8 mouse cellular contexts compared by ENCODE assay signal in genomic region chr19:5745756-5746710, GRCm38 (mm10). TPM values are rescaled to one million over a fixed set of nuclear protein-coding genes. Genes with fewer than 3 reads are reported as not detected.
DNase-seq lines count a peak whose midpoint lies in the region; ATAC-seq and TF ChIP-seq lines count a peak whose summit lies in the region.

No protein-coding gene starts in this region.

- peaks cover 96% of the 10 kb centered on the region for H3K27me3 ChIP-seq in heart, embryonic 10.5 days (ENCODE audit: insufficient read depth, poor library complexity, severe bottlenecking)
- peaks cover 92% of the 10 kb centered on the region for H3K27me3 ChIP-seq in G1E (ENCODE audit: insufficient read depth, low read length)
- H3K27me3 ChIP-seq in forebrain, postnatal 0 days (ENCODE audit: insufficient read depth, low read length): no peaks in the 10 kb centered on the region

- no peak for DNase-seq in heart, embryonic 10.5 days (ENCODE audit: low spot score)
- DNase-seq in heart, adult 18-20 months: no peak
- DNase-seq in G1E (ENCODE audit: low spot score): no peak
- peak; percentile 65 for DNase-seq in forebrain, postnatal 0 days
- peak; percentile 51 for DNase-seq in lung, postnatal 10 days
- no peak for DNase-seq in layer of hippocampus, adult 9-11 months

- H3K9ac ChIP-seq in forebrain, postnatal 0 days: peak overlapping the region; percentile 33

- H3K4me1 ChIP-seq in heart, embryonic 10.5 days: peaks cover 55% of the 10 kb centered on the region
- peaks cover 26% of the 10 kb centered on the region for H3K4me1 ChIP-seq in G1E (ENCODE audit: insufficient read depth, low read depth, low read length)
- H3K4me1 ChIP-seq in forebrain, postnatal 0 days (ENCODE audit: insufficient read depth): peaks cover 21% of the 10 kb centered on the region; the same call in 1 of the 2 replicates

- no peaks in the 10 kb centered on the region for H3K9me3 ChIP-seq in heart, embryonic 10.5 days
- H3K9me3 ChIP-seq in G1E (replicated peaks): no peaks in the 10 kb centered on the region
- H3K9me3 ChIP-seq in forebrain, postnatal 0 days (ENCODE audit: low read length): no peaks in the 10 kb centered on the region

- 8% methylated on average over 35 of the region's 36 CpGs for WGBS in heart, embryonic 10.5 days
- 9% methylated on average over 36 of the region's 36 CpGs for WGBS in forebrain, postnatal 0 days

- ATAC-seq in G1E (ENCODE audit: extremely low read depth, insufficient number of reproducible peaks, low FRiP score, poor library complexity, severe bottlenecking): no peak
- peak; percentile 73 for ATAC-seq in forebrain, postnatal 0 days
- ATAC-seq in granulocyte monocyte progenitor cell, adult 5-6 weeks (replicated peaks; ENCODE audit: poor library complexity, severe bottlenecking): no peak; the same call in 1 of the 2 replicates
- no peak for ATAC-seq in erythroblast, adult 5-6 weeks (replicated peaks; ENCODE audit: low FRiP score, poor library complexity, severe bottlenecking)

- no peaks in the 10 kb centered on the region for H3K36me3 ChIP-seq in heart, embryonic 10.5 days
- no peaks in the 10 kb centered on the region for H3K36me3 ChIP-seq in G1E (replicated peaks)
- H3K36me3 ChIP-seq in forebrain, postnatal 0 days (ENCODE audit: insufficient read depth): no peaks in the 10 kb centered on the region; the same call in 1 of the 2 replicates

- peak overlapping the region; percentile 46 for H3K4me2 ChIP-seq in forebrain, postnatal 0 days (ENCODE audit: low read depth)

- H3K4me3 ChIP-seq in heart, embryonic 10.5 days: peak overlapping the region; percentile 55
- H3K4me3 ChIP-seq in G1E (ENCODE audit: low read depth, low read length): peak overlapping the region; percentile 21; the same call in 1 of the 2 replicates
- peak overlapping the region; percentile 26 for H3K4me3 ChIP-seq in forebrain, postnatal 0 days (ENCODE audit: low read depth, low read length)

- peak overlapping the region; percentile 70 for H3K27ac ChIP-seq in heart, embryonic 10.5 days
- peak overlapping the region; percentile 35; the same call in 1 of the 2 replicates for H3K27ac ChIP-seq in forebrain, postnatal 0 days (ENCODE audit: low read depth, low read length)

- no peak for TF ChIP-seq CTCF in G1E (IDR thresholded peaks at IDR 0.05; ENCODE audit: low read depth, low read length)
- no peak for TF ChIP-seq CTCF in forebrain, postnatal 0 days (IDR thresholded peaks at IDR 0.05; ENCODE audit: low read depth)

RNA-seq across cellular contexts. Expression of gene Ltbp3, which starts 5.3 kb away (rescaled TPM):
- 4.2 and 4.3 TPM in 2 replicates for polyA plus RNA-seq in heart, embryonic 10.5 days (2016; fragmentation: Nextera tagmentation; extraction: Ambion mirVana)
- total RNA-seq in heart, adult 18-20 months (2021): 10 to 100 TPM; 30.4 to 35.5 TPM
- total RNA-seq in G1E (2014; fragmentation: Nextera tagmentation) (not detected in 2 replicates), G1E (2017) (0.17 and 0.22 TPM in 2 replicates)
- 0.13 TPM in 1 of 2 replicates, not detected in the other for polyA plus RNA-seq in G1E (2012)
- total RNA-seq in forebrain, postnatal 0 days (2014; rRNA removed): 21.3 and 22.7 TPM in 2 replicates
- polyA plus RNA-seq in forebrain, postnatal 0 days (2015; fragmentation: Nextera tagmentation; extraction: Ambion mirVana): 5.9 and 12.4 TPM in 2 replicates
- 1.8 and 16.0 TPM in 2 replicates for total RNA-seq in granulocyte monocyte progenitor cell, adult 5-6 weeks (2014; fragmentation: Nextera tagmentation)
- 3.7 and 3.9 TPM in 2 replicates for total RNA-seq in granulocyte monocyte progenitor cell, adult 5-6 weeks (2017)
- 0.63 TPM in 1 of 2 replicates, not detected in the other for total RNA-seq in erythroblast, adult 5-6 weeks (2015; ENCODE audit: low replicate concordance)
- total RNA-seq in erythroblast, adult 5-6 weeks (2017; ENCODE audit: low replicate concordance): 0.68 TPM in 1 of 2 replicates, not detected in the other

RNA-seq across cellular contexts. Expression of gene Fam89b, which starts 16.6 kb away (rescaled TPM):
- polyA plus RNA-seq in heart, embryonic 10.5 days (2016; fragmentation: Nextera tagmentation; extraction: Ambion mirVana): 75.9 and 88.9 TPM in 2 replicates
- total RNA-seq in heart, adult 18-20 months (2021): 10 to 100 TPM; 21.6 to 26.0 TPM
- total RNA-seq in G1E (2014; fragmentation: Nextera tagmentation): 20.0 and 23.4 TPM in 2 replicates
- 21.9 and 27.8 TPM in 2 replicates for total RNA-seq in G1E (2017)
- 56.7 and 58.5 TPM in 2 replicates for polyA plus RNA-seq in G1E (2012)
- total RNA-seq in forebrain, postnatal 0 days (2014; rRNA removed): 169 and 172 TPM in 2 replicates
- polyA plus RNA-seq in forebrain, postnatal 0 days (2015; fragmentation: Nextera tagmentation; extraction: Ambion mirVana): 165 and 200 TPM in 2 replicates
- total RNA-seq in granulocyte monocyte progenitor cell, adult 5-6 weeks (2014; fragmentation: Nextera tagmentation): 37.4 and 41.7 TPM in 2 replicates
- total RNA-seq in granulocyte monocyte progenitor cell, adult 5-6 weeks (2017): 20.9 and 31.8 TPM in 2 replicates
- 11.5 and 30.4 TPM in 2 replicates for total RNA-seq in erythroblast, adult 5-6 weeks (2015; ENCODE audit: low replicate concordance)
- 8.5 and 10.5 TPM in 2 replicates for total RNA-seq in erythroblast, adult 5-6 weeks (2017; ENCODE audit: low replicate concordance)

RNA-seq across cellular contexts. Expression of gene Ehbp1l1, which starts 19.9 kb away (rescaled TPM):
- polyA plus RNA-seq in heart, embryonic 10.5 days (2016; fragmentation: Nextera tagmentation; extraction: Ambion mirVana): 69.0 and 130 TPM in 2 replicates
- total RNA-seq in heart, adult 18-20 months (2021): 100 to 1,000 TPM; 134 to 144 TPM
- total RNA-seq in G1E (2014; fragmentation: Nextera tagmentation): 20.8 and 34.1 TPM in 2 replicates
- total RNA-seq in G1E (2017): 45.5 and 45.7 TPM in 2 replicates
- 85.9 and 88.3 TPM in 2 replicates for polyA plus RNA-seq in G1E (2012)
- 28.5 and 33.2 TPM in 2 replicates for total RNA-seq in forebrain, postnatal 0 days (2014; rRNA removed)
- 41.3 and 53.0 TPM in 2 replicates for polyA plus RNA-seq in forebrain, postnatal 0 days (2015; fragmentation: Nextera tagmentation; extraction: Ambion mirVana)
- 23.2 and 29.5 TPM in 2 replicates for total RNA-seq in granulocyte monocyte progenitor cell, adult 5-6 weeks (2014; fragmentation: Nextera tagmentation)
- 30.6 and 41.6 TPM in 2 replicates for total RNA-seq in granulocyte monocyte progenitor cell, adult 5-6 weeks (2017)
- 27.5 and 57.9 TPM in 2 replicates for total RNA-seq in erythroblast, adult 5-6 weeks (2015; ENCODE audit: low replicate concordance)
- total RNA-seq in erythroblast, adult 5-6 weeks (2017; ENCODE audit: low replicate concordance): 236 and 446 TPM in 2 replicates

RNA-seq across cellular contexts. Expression of gene Scyl1, which starts 25.2 kb away (rescaled TPM):
- polyA plus RNA-seq in heart, embryonic 10.5 days (2016; fragmentation: Nextera tagmentation; extraction: Ambion mirVana): 74.4 and 75.2 TPM in 2 replicates
- 10 to 100 TPM; 55.1 to 67.8 TPM for total RNA-seq in heart, adult 18-20 months (2021)
- 27.7 and 37.5 TPM in 2 replicates for total RNA-seq in G1E (2014; fragmentation: Nextera tagmentation)
- total RNA-seq in G1E (2017): 40.3 and 41.2 TPM in 2 replicates
- 65.6 and 72.6 TPM in 2 replicates for polyA plus RNA-seq in G1E (2012)
- total RNA-seq in forebrain, postnatal 0 days (2014; rRNA removed): 79.8 and 98.1 TPM in 2 replicates
- 62.7 and 68.8 TPM in 2 replicates for polyA plus RNA-seq in forebrain, postnatal 0 days (2015; fragmentation: Nextera tagmentation; extraction: Ambion mirVana)
- 40.9 and 47.7 TPM in 2 replicates for total RNA-seq in granulocyte monocyte progenitor cell, adult 5-6 weeks (2014; fragmentation: Nextera tagmentation)
- total RNA-seq in granulocyte monocyte progenitor cell, adult 5-6 weeks (2017): 22.8 and 23.3 TPM in 2 replicates
- total RNA-seq in erythroblast, adult 5-6 weeks (2015; ENCODE audit: low replicate concordance): 8.2 and 12.9 TPM in 2 replicates
- 9.1 and 11.9 TPM in 2 replicates for total RNA-seq in erythroblast, adult 5-6 weeks (2017; ENCODE audit: low replicate concordance)

RNA-seq across cellular contexts. Expression of gene Kcnk7, which starts 41.9 kb away (rescaled TPM):
- 0.15 TPM in 1 of 2 replicates, not detected in the other for polyA plus RNA-seq in heart, embryonic 10.5 days (2016; fragmentation: Nextera tagmentation; extraction: Ambion mirVana)
- total RNA-seq in heart, adult 18-20 months (2021): not detected
- total RNA-seq in G1E (2014; fragmentation: Nextera tagmentation): not detected in 2 replicates
- not detected in 2 replicates for total RNA-seq in G1E (2017)
- 0.07 and 0.10 TPM in 2 replicates for polyA plus RNA-seq in G1E (2012)
- not detected in 2 replicates for total RNA-seq in forebrain, postnatal 0 days (2014; rRNA removed)
- 0.17 TPM in 1 of 2 replicates, not detected in the other for polyA plus RNA-seq in forebrain, postnatal 0 days (2015; fragmentation: Nextera tagmentation; extraction: Ambion mirVana)
- total RNA-seq in granulocyte monocyte progenitor cell, adult 5-6 weeks (2014; fragmentation: Nextera tagmentation): not detected in 2 replicates
- total RNA-seq in granulocyte monocyte progenitor cell, adult 5-6 weeks (2017): not detected in 2 replicates
- not detected in 2 replicates for total RNA-seq in erythroblast, adult 5-6 weeks (2015; ENCODE audit: low replicate concordance)
- total RNA-seq in erythroblast, adult 5-6 weeks (2017; ENCODE audit: low replicate concordance): not detected in 2 replicates

Comparison
In these comparisons a context has a peak if more than half of its experiments do, and no peak if none do; other contexts are left out.
1. DNase-seq: peak in forebrain, postnatal 0 days (single experiment) and lung, postnatal 10 days (single experiment); none in heart, embryonic 10.5 days (single experiment), heart, adult 18-20 months (0 of 2), G1E (single experiment) and layer of hippocampus, adult 9-11 months (single experiment).
2. Peak in every context shown above with its lines, with median percentiles within 50 percentile points of each other: H3K4me3 ChIP-seq.